Mouse (Mus musculus): ENCODE data around the gene Ppp1r1b.

Ppp1r1b gene

GRCm38 (mm10) chr11:98346168-98346567 is 2.0 kb upstream of the Ppp1r1b start:
- WGBS: 14% methylated on average over 9 of the region's 9 CpGs

- WGBS: 15% methylated on average over 12 of the region's 12 CpGs
Observed at GRCm38 (mm10) chr11:98347385-98348082, 670 bp upstream of the Ppp1r1b start.

DNA sequence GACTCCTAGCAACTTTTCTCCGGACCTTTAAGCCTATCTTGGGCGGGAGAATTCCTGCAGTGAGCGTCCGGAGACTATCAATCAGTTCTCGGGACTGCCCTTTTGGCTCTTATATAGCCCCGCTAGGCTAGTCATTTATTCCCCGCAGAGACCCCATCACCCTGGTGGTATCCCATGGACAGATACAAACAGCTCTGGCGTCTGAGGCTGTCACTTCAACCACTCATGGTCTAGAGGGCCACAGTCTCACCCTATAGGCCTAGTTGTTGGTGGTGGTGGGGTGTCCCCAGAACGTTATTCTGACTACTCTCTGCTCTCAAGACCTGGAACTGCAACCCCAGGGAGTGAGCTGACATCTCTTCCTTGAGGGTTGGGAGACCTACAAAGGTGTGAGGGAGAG is 1.1 kb downstream of the Ppp1r1b start:
- WGBS: 41% methylated on average over 9 of the region's 9 CpGs

DNA sequence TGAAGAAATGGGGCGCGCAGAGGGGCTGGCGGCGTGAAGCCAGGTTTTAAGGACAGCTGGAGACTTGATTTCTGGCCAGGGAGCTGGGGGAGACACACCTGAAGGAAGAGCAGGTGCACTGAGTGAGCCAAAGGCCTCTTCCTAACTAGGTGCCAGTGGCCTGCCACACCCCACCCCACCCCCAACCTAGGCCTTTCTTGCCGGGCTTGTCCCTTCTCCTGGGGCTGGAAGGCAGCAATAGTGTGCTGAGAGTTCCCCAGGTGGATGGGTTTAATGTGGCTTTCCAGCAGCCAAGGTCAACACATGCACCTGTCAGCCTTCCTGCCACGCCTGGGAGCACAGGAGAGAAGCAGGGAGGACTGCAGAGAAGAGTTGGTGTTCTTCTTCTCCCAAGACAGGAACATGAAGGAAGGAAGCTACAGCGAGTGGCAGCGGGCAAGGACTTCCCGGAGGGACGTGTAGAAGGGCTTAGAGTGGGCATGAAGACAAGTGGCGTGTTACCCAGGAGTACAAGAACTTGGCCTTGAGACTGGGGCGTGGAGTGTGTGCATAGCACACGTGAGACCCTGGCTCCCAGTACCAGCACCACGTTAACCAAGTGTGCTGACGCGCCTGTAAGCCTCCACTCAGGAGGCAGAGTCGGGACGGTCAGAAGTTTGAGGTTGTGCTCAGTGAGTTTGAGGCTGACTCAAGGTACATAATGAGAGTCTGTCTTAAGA is 4.2 kb downstream of the Ppp1r1b start:
- WGBS: 77% methylated on average over 18 of the region's 18 CpGs

- 39% methylated on average over 8 of the region's 8 CpGs for WGBS
Observed at GRCm38 (mm10) chr11:98353651-98354211, 5.5 kb downstream of the Ppp1r1b start.

- 56% methylated on average over 14 of the region's 14 CpGs for WGBS
Observed at GRCm38 (mm10) chr11:98354445-98354844, 6.2 kb downstream of the Ppp1r1b start.

DNA sequence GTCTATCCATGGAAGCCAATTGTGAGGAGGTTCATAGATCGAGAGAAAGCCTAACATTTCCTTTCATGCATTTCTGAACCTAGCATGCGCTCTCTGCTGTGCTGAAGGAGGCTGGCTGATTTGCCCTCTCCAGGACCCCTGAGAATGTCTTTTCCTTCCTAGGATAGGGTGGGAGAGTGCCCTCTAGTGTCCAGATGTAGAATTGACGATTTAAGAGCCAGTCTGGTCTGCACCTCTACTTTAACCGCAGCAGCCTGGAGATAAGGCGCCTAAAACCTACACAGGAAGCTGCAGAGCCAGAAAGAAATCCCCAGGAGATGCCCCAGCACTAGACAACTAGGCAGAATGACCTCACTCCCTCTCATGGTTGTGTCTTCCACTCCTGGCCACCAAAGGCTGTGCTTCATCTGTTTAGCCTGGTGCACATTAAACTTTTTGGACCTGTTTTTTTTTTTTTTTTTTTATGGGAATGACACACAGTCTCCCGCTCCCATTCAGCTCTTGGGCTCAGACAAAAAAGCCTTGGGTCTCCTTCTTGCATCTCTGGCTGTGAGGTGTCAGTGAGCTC is 7.6 kb downstream of the Ppp1r1b start:
- 14% methylated on average over 6 of the region's 6 CpGs for WGBS

- WGBS: 67% methylated on average over 7 of the region's 7 CpGs
Observed at GRCm38 (mm10) chr11:98356625-98357394, 8.6 kb downstream of the Ppp1r1b start.

DNA sequence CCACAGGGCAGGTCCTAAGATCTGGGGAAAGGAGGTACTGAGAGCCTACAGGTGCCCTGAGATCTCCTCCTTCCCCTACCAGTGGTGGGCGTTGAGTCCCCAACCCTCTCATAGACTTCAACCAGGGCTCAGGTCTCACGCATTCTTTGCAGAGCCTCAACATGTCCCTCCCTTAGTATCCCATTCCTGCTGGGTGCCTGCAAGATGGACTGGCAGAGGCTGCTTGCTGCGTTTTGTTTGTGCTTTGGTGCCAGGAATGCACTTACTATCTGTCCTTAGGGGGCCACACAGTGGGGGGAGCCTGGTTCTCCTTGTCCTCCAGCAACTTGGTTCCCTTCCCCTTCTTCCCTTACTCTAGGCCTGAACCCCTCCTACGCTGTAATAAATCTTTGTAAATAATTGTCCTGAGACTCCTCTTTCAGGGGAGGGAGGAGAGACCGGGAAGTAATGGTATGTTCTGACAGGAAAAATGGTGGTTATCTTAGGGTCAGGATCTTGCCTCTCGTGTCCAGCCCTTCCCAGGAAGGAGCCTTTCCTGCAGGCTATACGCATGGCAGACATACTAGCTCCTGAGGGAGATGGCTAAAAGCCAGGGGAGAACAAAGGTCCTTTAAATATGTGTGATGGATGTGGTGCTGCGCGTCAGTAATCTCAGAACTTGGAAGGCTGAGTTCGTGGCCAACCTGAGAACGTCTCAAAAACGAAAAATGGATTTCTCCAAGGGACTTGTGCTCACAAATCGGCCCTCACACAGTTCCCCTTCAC is 9.4 kb downstream of the Ppp1r1b start:
- 17% methylated on average over 13 of the region's 13 CpGs for WGBS

- under 1% methylated on average over 59 of the region's 60 CpGs for WGBS
Observed at GRCm38 (mm10) chr11:98358161-98359083, 10.2 kb downstream of the Ppp1r1b start, which contains the start of gene Stard3. Gene Stard3, plus strand, starts transcription at chr11:98358368.

GRCm38 (mm10) chr11:98360866-98361521 is 12.8 kb downstream of the Ppp1r1b start:
- 43% methylated on average over 9 of the region's 9 CpGs for WGBS

- WGBS: 83% methylated on average over 5 of the region's 5 CpGs
Observed at GRCm38 (mm10) chr11:98363817-98364216, 15.6 kb downstream of the Ppp1r1b start.

GRCm38 (mm10) chr11:98364410-98364809 is 16.2 kb downstream of the Ppp1r1b start:
- WGBS: 97% methylated on average over 5 of the region's 5 CpGs

GRCm38 (mm10) chr11:98366290-98366689 is 18.1 kb downstream of the Ppp1r1b start:
- 60% methylated on average over 10 of the region's 10 CpGs for WGBS

- 41% methylated on average over 10 of the region's 10 CpGs for WGBS
Observed at GRCm38 (mm10) chr11:98367171-98367862, 19.1 kb downstream of the Ppp1r1b start.

DNA sequence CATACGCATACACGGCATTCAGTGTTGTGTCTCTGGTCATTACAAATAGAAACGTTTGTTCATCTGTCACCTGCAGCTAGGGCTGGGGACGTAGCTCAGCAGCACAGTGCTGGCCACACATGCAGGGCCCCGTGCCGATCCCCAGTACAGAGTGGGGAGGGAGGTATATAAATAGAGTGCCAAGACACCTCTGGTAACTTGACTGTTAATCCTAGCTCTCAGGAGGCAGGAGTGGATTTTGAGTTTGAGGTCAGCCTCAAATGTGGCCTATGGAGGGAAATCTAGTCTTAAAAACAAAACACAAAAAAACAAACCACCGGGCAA is 19.6 kb downstream of the Ppp1r1b start:
- WGBS: 65% methylated on average over 7 of the region's 7 CpGs

DNA sequence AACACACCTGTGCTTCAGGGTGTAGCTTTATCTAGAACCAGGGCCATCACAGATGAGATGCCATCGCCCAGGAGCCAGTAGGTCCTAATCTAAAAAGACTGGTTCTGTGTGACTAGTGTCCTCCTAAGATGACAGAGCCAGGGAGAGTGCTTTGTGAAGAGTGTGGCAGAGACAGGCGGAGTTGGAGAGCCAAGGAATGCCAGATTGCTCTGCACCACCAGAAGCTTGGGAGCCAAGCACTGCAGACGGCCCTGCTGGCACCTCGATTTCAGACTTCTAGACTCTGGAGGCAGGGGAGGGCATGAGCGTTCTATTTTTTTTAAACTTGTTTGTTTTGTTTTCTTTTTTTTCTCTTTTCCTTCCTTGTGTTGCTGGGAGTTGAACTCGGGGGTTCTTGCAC is 21.1 kb downstream of the Ppp1r1b start:
- WGBS: 35% methylated on average over 6 of the region's 6 CpGs

- 64% methylated on average over 2 of the region's 2 CpGs for WGBS
Observed at GRCm38 (mm10) chr11:98370588-98370987, 22.4 kb downstream of the Ppp1r1b start.

All from cerebral cortex, adult 2 months (tissue).